Comparison of ENCODE assay signal across 10 mouse cellular contexts in genomic region chr2:105908351-105908750, GRCm38 (mm10). TPM values are rescaled to one million over a fixed set of nuclear protein-coding genes. Genes with fewer than 3 reads are reported as not detected.
DNase-seq lines count a peak whose midpoint lies in the region; ATAC-seq and TF ChIP-seq lines count a peak whose summit lies in the region.
"Had no signal": no experiment of that assay in that cellular context is flagged by ENCODE, and none has a peak within 500 bp of the region (broad histone marks: within the 10 kb centered on the region; RNA-seq: fewer than 3 reads in every experiment).

No protein-coding gene starts in this region.

- no peak overlapping the region for H3K27ac ChIP-seq in forebrain, embryonic 14.5 days (ENCODE audit: low read depth, low read length)
- no peak overlapping the region for H3K27ac ChIP-seq in forebrain, embryonic 15.5 days (replicated peaks)
- H3K27ac ChIP-seq in kidney, postnatal 0 days: no peak overlapping the region
- H3K27ac ChIP-seq: embryonic facial prominence, embryonic 15.5 days had no signal

- no peak overlapping the region for H3K4me3 ChIP-seq in forebrain, embryonic 14.5 days (ENCODE audit: low read depth, low read length)
- no peak overlapping the region for H3K4me3 ChIP-seq in forebrain, embryonic 15.5 days
- H3K4me3 ChIP-seq in kidney, postnatal 0 days (replicated peaks; ENCODE audit: low read depth, low read length): no peak overlapping the region
- H3K4me3 ChIP-seq: embryonic facial prominence, embryonic 15.5 days had no signal

- H3K27me3 ChIP-seq in forebrain, embryonic 14.5 days (replicated peaks; ENCODE audit: control insufficient read depth, insufficient read depth, low read length): no peaks in the 10 kb centered on the region
- H3K27me3 ChIP-seq in forebrain, embryonic 15.5 days: no peaks in the 10 kb centered on the region
- H3K27me3 ChIP-seq in kidney, postnatal 0 days (ENCODE audit: insufficient read depth, low read length): no peaks in the 10 kb centered on the region
- H3K27me3 ChIP-seq: embryonic facial prominence, embryonic 15.5 days had no signal

- peaks cover 5% of the 10 kb centered on the region; the same call in 1 of the 2 replicates for H3K4me1 ChIP-seq in forebrain, embryonic 14.5 days (ENCODE audit: control insufficient read depth, insufficient read depth, low read length)
- H3K4me1 ChIP-seq in forebrain, embryonic 15.5 days: peaks cover 12% of the 10 kb centered on the region
- H3K4me1 ChIP-seq in kidney, postnatal 0 days (replicated peaks; ENCODE audit: insufficient read depth, low read length): no peaks in the 10 kb centered on the region

- TF ChIP-seq CTCF in kidney, postnatal 0 days (IDR thresholded peaks at IDR 0.05; ENCODE audit: low read depth): peak; percentile 45; the same call in 1 of the 2 replicates

- no peak overlapping the region for H3K9ac ChIP-seq in forebrain, embryonic 14.5 days (ENCODE audit: low read length)
- no peak overlapping the region for H3K9ac ChIP-seq in forebrain, embryonic 15.5 days (replicated peaks)
- H3K9ac ChIP-seq in kidney, postnatal 0 days (ENCODE audit: low read depth, low read length): no peak overlapping the region
- H3K9ac ChIP-seq: embryonic facial prominence, embryonic 15.5 days had no signal

- no peaks in the 10 kb centered on the region for H3K9me3 ChIP-seq in forebrain, embryonic 14.5 days (replicated peaks; ENCODE audit: control insufficient read depth, low read length)
- H3K9me3 ChIP-seq in forebrain, embryonic 15.5 days: no peaks in the 10 kb centered on the region
- H3K9me3 ChIP-seq in kidney, postnatal 0 days (replicated peaks; ENCODE audit: low read length): no peaks in the 10 kb centered on the region
- H3K9me3 ChIP-seq: embryonic facial prominence, embryonic 15.5 days; G1E had no signal

- 0 out of 2 replicates have a peak, but pooled peaks cover 4% of the 10 kb centered on the region for H3K36me3 ChIP-seq in forebrain, embryonic 14.5 days (ENCODE audit: control insufficient read depth, insufficient read depth, low read length)
- no peaks in the 10 kb centered on the region; the same call in 1 of the 2 replicates for H3K36me3 ChIP-seq in forebrain, embryonic 15.5 days
- 0 out of 2 replicates have a peak, but pooled peaks cover 10% of the 10 kb centered on the region for H3K36me3 ChIP-seq in kidney, postnatal 0 days (ENCODE audit: insufficient read depth, low read length)

- peak; percentile 28 for DNase-seq in forebrain, embryonic 14.5 days (ENCODE audit: low spot score)
- DNase-seq in spleen, postnatal 36 days (ENCODE audit: low spot score in 2 of 2): peak; percentile 18 to 24
- no peak for DNase-seq in spleen, postnatal 14 days (ENCODE audit: low spot score in 2 of 2)
- DNase-seq in kidney, postnatal 0 days (ENCODE audit: low spot score): no peak
- peak; percentile 18 for DNase-seq in yolk sac, embryonic 10.5 days (ENCODE audit: low spot score)
- DNase-seq in gastrocnemius, postnatal 10 days: no peak
- DNase-seq in right cerebral cortex, postnatal 14 days: no peak

- no peak for ATAC-seq in forebrain, embryonic 14.5 days
- ATAC-seq in forebrain, embryonic 15.5 days (replicated peaks): no peak
- no peak for ATAC-seq in kidney, postnatal 0 days (replicated peaks; ENCODE audit: low FRiP score, low read depth)

- 83% methylated on average over 5 of the region's 5 CpGs for WGBS in forebrain, embryonic 14.5 days
- WGBS in forebrain, embryonic 15.5 days: 85% methylated on average over 5 of the region's 5 CpGs
- 85% methylated on average over 5 of the region's 5 CpGs for WGBS in kidney, postnatal 0 days

- no peak overlapping the region for H3K4me2 ChIP-seq in forebrain, embryonic 14.5 days (ENCODE audit: low read length)
- no peak overlapping the region for H3K4me2 ChIP-seq in forebrain, embryonic 15.5 days (replicated peaks)
- H3K4me2 ChIP-seq in kidney, postnatal 0 days (ENCODE audit: low read length): no peak overlapping the region
- H3K4me2 ChIP-seq: embryonic facial prominence, embryonic 15.5 days had no signal

RNA-seq across cellular contexts. Expression of gene Immp1l, which starts 3.9 kb away (rescaled TPM):
- polyA plus RNA-seq in forebrain, embryonic 14.5 days (2014; fragmentation: Nextera tagmentation; extraction: Ambion mirVana): 114 and 141 TPM in 2 replicates
- polyA plus RNA-seq in forebrain, embryonic 15.5 days (2015; fragmentation: Nextera tagmentation; extraction: Ambion mirVana): 106 and 110 TPM in 2 replicates
- 152 and 157 TPM in 2 replicates for polyA plus RNA-seq in kidney, postnatal 0 days (2015; fragmentation: Nextera tagmentation; extraction: Ambion mirVana)
- 10 to 100 TPM; 47.6 to 48.1 TPM for total RNA-seq in gastrocnemius, postnatal 10 days (2021)

RNA-seq across cellular contexts. Expression of gene Elp4, which starts 4.0 kb away (rescaled TPM):
- polyA plus RNA-seq in forebrain, embryonic 14.5 days (2014; fragmentation: Nextera tagmentation; extraction: Ambion mirVana): 45.5 and 48.3 TPM in 2 replicates
- 42.1 and 44.9 TPM in 2 replicates for polyA plus RNA-seq in forebrain, embryonic 15.5 days (2015; fragmentation: Nextera tagmentation; extraction: Ambion mirVana)
- polyA plus RNA-seq in kidney, postnatal 0 days (2015; fragmentation: Nextera tagmentation; extraction: Ambion mirVana): 22.8 and 28.8 TPM in 2 replicates
- total RNA-seq in gastrocnemius, postnatal 10 days (2021): 10 to 100 TPM; 12.5 to 14.1 TPM

Comparison
In these comparisons a context has a peak if more than half of its experiments do, and no peak if none do; other contexts are left out.
1. DNase-seq: peak in forebrain, embryonic 14.5 days (single experiment), spleen, postnatal 36 days (2 of 2) and yolk sac, embryonic 10.5 days (single experiment); none in spleen, postnatal 14 days (0 of 2), kidney, postnatal 0 days (single experiment), gastrocnemius, postnatal 10 days (single experiment) and right cerebral cortex, postnatal 14 days (single experiment).